Mouse (Mus musculus): ENCODE results near the gene Rdx. TPM values are rescaled to one million over a fixed set of nuclear protein-coding genes. Genes with fewer than 3 reads are reported as not detected.

Gene Rdx
- total RNA-seq, 1 experiment = 97.0 TPM

- Histone ChIP-seq H3K9me3 (ENCODE audit: control insufficient read depth, insufficient read depth, low read depth, low read length) (no peaks in the 10 kb centered on the region), H3K9ac (ENCODE audit: insufficient read depth, low read depth, low read length, poor library complexity, severe bottlenecking) (no peak overlapping the region), H3K27ac (ENCODE audit: insufficient read depth, low read depth, low read length, poor library complexity, severe bottlenecking) (no peak overlapping the region), H3K4me1 (ENCODE audit: control insufficient read depth in 2 of 2, insufficient read depth in 2 of 2, low read length in 2 of 2, poor library complexity in 1 of 2) (no peaks in the 10 kb centered on the region), H3K4me3 (ENCODE audit: insufficient read depth in 1 of 2, low read depth in 1 of 2, low read length in 2 of 2, poor library complexity in 1 of 2, severe bottlenecking in 1 of 2) (no peak overlapping the region), H3K36me3 (ENCODE audit: control insufficient read depth, insufficient read depth, low read length, poor library complexity, severe bottlenecking) (peaks cover 20% of the 10 kb centered on the region)
- TF ChIP-seq ZNF384 (IDR thresholded peaks at IDR 0.05; ENCODE audit: low read depth, low read length) (no peak), MAFK (IDR thresholded peaks at IDR 0.05; ENCODE audit: insufficient read depth, low read depth, low read length) (no peak), CHD2 (IDR thresholded peaks at IDR 0.05; ENCODE audit: low read depth, low read length) (no peak), ZC3H11A (IDR thresholded peaks at IDR 0.05; ENCODE audit: borderline replicate concordance, low read depth, low read length) (no peak), HCFC1 (IDR thresholded peaks at IDR 0.05; ENCODE audit: borderline replicate concordance, insufficient read depth, low read length) (no peak)
- in situ Hi-C loops (cut with MboI; ENCODE audit: low sequenced_read_pairs in 2 of 2, unreplicated experiment in 2 of 2) = no loop called here
- DNase-seq (ENCODE audit: low read depth, low spot score) = no peak
Observed at GRCm38 (mm10) chr9:52076089-52076488, 29.1 kb downstream of the Rdx start.

DNA sequence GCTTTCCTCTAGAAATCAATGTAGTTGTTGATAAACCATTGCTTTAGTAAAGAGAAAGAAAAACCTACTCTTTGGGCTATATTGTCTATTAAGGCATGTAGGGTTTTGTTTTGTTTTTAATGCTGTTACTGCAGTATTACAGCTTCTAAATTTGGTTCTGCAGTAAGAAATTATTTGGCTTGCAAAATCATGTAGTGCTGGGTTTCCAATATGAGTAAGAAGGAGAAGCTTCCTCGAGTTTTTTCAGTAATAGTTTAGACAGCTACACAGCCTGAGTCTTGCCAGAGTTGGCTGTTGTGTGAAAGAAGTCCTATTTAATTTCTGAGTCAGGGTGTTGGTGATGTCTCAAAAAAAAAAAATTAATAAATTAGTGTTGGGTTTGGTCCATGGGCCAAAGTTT lies 30.7 kb downstream of the Rdx start:
- no peak overlapping the region for H3K4me3 ChIP-seq (ENCODE audit: insufficient read depth in 1 of 2, low read depth in 1 of 2, low read length in 2 of 2, poor library complexity in 1 of 2, severe bottlenecking in 1 of 2)
- H3K27ac ChIP-seq (ENCODE audit: insufficient read depth, low read depth, low read length, poor library complexity, severe bottlenecking) = no peak overlapping the region
- no peaks in the 10 kb centered on the region for H3K4me1 ChIP-seq (ENCODE audit: control insufficient read depth in 2 of 2, insufficient read depth in 2 of 2, low read length in 2 of 2, poor library complexity in 1 of 2)
- H3K9me3 ChIP-seq (ENCODE audit: control insufficient read depth, insufficient read depth, low read depth, low read length) = no peaks in the 10 kb centered on the region
- TF ChIP-seq CHD2 (IDR thresholded peaks at IDR 0.05; ENCODE audit: low read depth, low read length) = no peak
- no peak for TF ChIP-seq MAFK (IDR thresholded peaks at IDR 0.05; ENCODE audit: insufficient read depth, low read depth, low read length)
- TF ChIP-seq ZNF384 (IDR thresholded peaks at IDR 0.05; ENCODE audit: low read depth, low read length) = no peak
- no peak for TF ChIP-seq ZC3H11A (IDR thresholded peaks at IDR 0.05; ENCODE audit: borderline replicate concordance, low read depth, low read length)
- TF ChIP-seq HCFC1 (IDR thresholded peaks at IDR 0.05; ENCODE audit: borderline replicate concordance, insufficient read depth, low read length) = no peak
- in situ Hi-C loops (cut with MboI; ENCODE audit: low sequenced_read_pairs in 2 of 2, unreplicated experiment in 2 of 2) = no loop called here
- H3K9ac ChIP-seq (ENCODE audit: insufficient read depth, low read depth, low read length, poor library complexity, severe bottlenecking) = no peak overlapping the region
- DNase-seq (ENCODE audit: low read depth, low spot score) = no peak
- H3K36me3 ChIP-seq (ENCODE audit: control insufficient read depth, insufficient read depth, low read length, poor library complexity, severe bottlenecking) = peaks cover 23% of the 10 kb centered on the region

- Histone ChIP-seq H3K9ac (ENCODE audit: insufficient read depth, low read depth, low read length, poor library complexity, severe bottlenecking) (no peak overlapping the region), H3K9me3 (ENCODE audit: control insufficient read depth, insufficient read depth, low read depth, low read length) (no peaks in the 10 kb centered on the region), H3K4me1 (ENCODE audit: control insufficient read depth in 2 of 2, insufficient read depth in 2 of 2, low read length in 2 of 2, poor library complexity in 1 of 2) (no peaks in the 10 kb centered on the region), H3K4me3 (ENCODE audit: insufficient read depth in 1 of 2, low read depth in 1 of 2, low read length in 2 of 2, poor library complexity in 1 of 2, severe bottlenecking in 1 of 2) (no peak overlapping the region), H3K27ac (ENCODE audit: insufficient read depth, low read depth, low read length, poor library complexity, severe bottlenecking) (no peak overlapping the region), H3K36me3 (ENCODE audit: control insufficient read depth, insufficient read depth, low read length, poor library complexity, severe bottlenecking) (peaks cover 22% of the 10 kb centered on the region)
- TF ChIP-seq CHD2 (IDR thresholded peaks at IDR 0.05; ENCODE audit: low read depth, low read length) (no peak), HCFC1 (IDR thresholded peaks at IDR 0.05; ENCODE audit: borderline replicate concordance, insufficient read depth, low read length) (no peak), ZNF384 (IDR thresholded peaks at IDR 0.05; ENCODE audit: low read depth, low read length) (no peak), MAFK (IDR thresholded peaks at IDR 0.05; ENCODE audit: insufficient read depth, low read depth, low read length) (no peak), ZC3H11A (IDR thresholded peaks at IDR 0.05; ENCODE audit: borderline replicate concordance, low read depth, low read length) (no peak)
- DNase-seq (ENCODE audit: low read depth, low spot score) = no peak
- in situ Hi-C loops (cut with MboI; ENCODE audit: low sequenced_read_pairs in 2 of 2, unreplicated experiment in 2 of 2) = no loop called here
Observed at GRCm38 (mm10) chr9:52081979-52082378, 35.0 kb downstream of the Rdx start.

DNA sequence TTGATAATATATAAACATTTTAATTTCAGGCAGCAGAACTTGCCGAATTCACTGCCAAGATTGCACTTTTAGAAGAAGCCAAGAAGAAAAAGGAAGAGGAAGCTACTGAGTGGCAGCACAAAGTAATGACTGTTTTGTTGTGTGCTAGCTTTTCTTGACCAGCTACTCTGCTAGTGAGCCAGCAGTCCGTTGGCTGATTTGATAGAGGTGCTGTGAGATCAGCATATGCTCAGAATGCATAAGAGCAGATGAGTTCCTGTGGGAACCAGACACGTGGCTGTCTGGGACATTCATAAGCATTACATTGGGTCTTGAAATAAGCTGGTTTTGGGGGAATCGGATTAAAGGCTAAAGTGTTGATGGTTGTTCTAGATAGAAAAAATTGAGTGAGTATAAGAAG lies 35.4 kb downstream of the Rdx start:
- Histone ChIP-seq H3K27ac (ENCODE audit: insufficient read depth, low read depth, low read length, poor library complexity, severe bottlenecking) (no peak overlapping the region), H3K9me3 (ENCODE audit: control insufficient read depth, insufficient read depth, low read depth, low read length) (no peaks in the 10 kb centered on the region), H3K4me1 (ENCODE audit: control insufficient read depth in 2 of 2, insufficient read depth in 2 of 2, low read length in 2 of 2, poor library complexity in 1 of 2) (no peaks in the 10 kb centered on the region), H3K9ac (ENCODE audit: insufficient read depth, low read depth, low read length, poor library complexity, severe bottlenecking) (no peak overlapping the region), H3K4me3 (ENCODE audit: insufficient read depth in 1 of 2, low read depth in 1 of 2, low read length in 2 of 2, poor library complexity in 1 of 2, severe bottlenecking in 1 of 2) (no peak overlapping the region), H3K36me3 (ENCODE audit: control insufficient read depth, insufficient read depth, low read length, poor library complexity, severe bottlenecking) (peaks cover 24% of the 10 kb centered on the region)
- in situ Hi-C loops (cut with MboI; ENCODE audit: low sequenced_read_pairs in 2 of 2, unreplicated experiment in 2 of 2) = no loop called here
- TF ChIP-seq ZC3H11A (IDR thresholded peaks at IDR 0.05; ENCODE audit: borderline replicate concordance, low read depth, low read length) = no peak
- no peak for TF ChIP-seq ZNF384 (IDR thresholded peaks at IDR 0.05; ENCODE audit: low read depth, low read length)
- no peak for TF ChIP-seq HCFC1 (IDR thresholded peaks at IDR 0.05; ENCODE audit: borderline replicate concordance, insufficient read depth, low read length)
- TF ChIP-seq CHD2 (IDR thresholded peaks at IDR 0.05; ENCODE audit: low read depth, low read length) = no peak
- no peak for TF ChIP-seq MAFK (IDR thresholded peaks at IDR 0.05; ENCODE audit: insufficient read depth, low read depth, low read length)
- no peak for DNase-seq (ENCODE audit: low read depth, low spot score)

DNA sequence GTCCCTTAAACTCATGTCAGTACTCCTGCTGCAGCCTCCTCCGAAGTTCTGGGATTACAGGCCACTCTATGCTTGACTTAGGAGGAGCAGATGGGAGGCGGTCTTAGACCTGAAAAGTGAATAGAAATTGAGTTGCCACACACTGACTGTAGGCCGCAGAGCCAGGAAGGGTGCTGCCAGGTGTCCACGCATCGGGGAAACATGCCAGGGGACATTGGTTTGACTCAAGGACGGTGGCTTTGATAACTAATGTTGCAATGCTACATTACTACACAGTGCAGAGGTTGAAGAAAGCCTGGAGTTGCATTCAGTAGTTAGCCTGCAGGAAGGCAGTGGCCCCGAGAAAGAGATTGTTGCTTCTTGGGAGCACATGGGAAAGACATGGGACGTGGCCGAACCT lies 44.8 kb downstream of the Rdx start:
- no peak overlapping the region for H3K27ac ChIP-seq (ENCODE audit: insufficient read depth, low read depth, low read length, poor library complexity, severe bottlenecking)
- H3K9me3 ChIP-seq (ENCODE audit: control insufficient read depth, insufficient read depth, low read depth, low read length) = no peaks in the 10 kb centered on the region
- peaks cover 11% of the 10 kb centered on the region for H3K36me3 ChIP-seq (ENCODE audit: control insufficient read depth, insufficient read depth, low read length, poor library complexity, severe bottlenecking)
- no peak for TF ChIP-seq ZC3H11A (IDR thresholded peaks at IDR 0.05; ENCODE audit: borderline replicate concordance, low read depth, low read length)
- no peak for TF ChIP-seq CHD2 (IDR thresholded peaks at IDR 0.05; ENCODE audit: low read depth, low read length)
- no peak for TF ChIP-seq MAFK (IDR thresholded peaks at IDR 0.05; ENCODE audit: insufficient read depth, low read depth, low read length)
- no peak for TF ChIP-seq ZNF384 (IDR thresholded peaks at IDR 0.05; ENCODE audit: low read depth, low read length)
- no peak for TF ChIP-seq HCFC1 (IDR thresholded peaks at IDR 0.05; ENCODE audit: borderline replicate concordance, insufficient read depth, low read length)
- no peak for DNase-seq (ENCODE audit: low read depth, low spot score)
- no peak overlapping the region for H3K4me3 ChIP-seq (ENCODE audit: insufficient read depth in 1 of 2, low read depth in 1 of 2, low read length in 2 of 2, poor library complexity in 1 of 2, severe bottlenecking in 1 of 2)
- in situ Hi-C loops (cut with MboI; ENCODE audit: low sequenced_read_pairs in 2 of 2, unreplicated experiment in 2 of 2) = loop anchor here in 1 of 2 experiments (10.0 kb wide), 1 partner anchor 107 kb away; no protein-coding TSS in a partner anchor
- H3K9ac ChIP-seq (ENCODE audit: insufficient read depth, low read depth, low read length, poor library complexity, severe bottlenecking) = no peak overlapping the region
- H3K4me1 ChIP-seq (ENCODE audit: control insufficient read depth in 2 of 2, insufficient read depth in 2 of 2, low read length in 2 of 2, poor library complexity in 1 of 2) = no peaks in the 10 kb centered on the region

All from ES-E14 (cell line).